Comparison of ENCODE assay signal across 14 mouse cellular contexts in the genomic region with DNA sequence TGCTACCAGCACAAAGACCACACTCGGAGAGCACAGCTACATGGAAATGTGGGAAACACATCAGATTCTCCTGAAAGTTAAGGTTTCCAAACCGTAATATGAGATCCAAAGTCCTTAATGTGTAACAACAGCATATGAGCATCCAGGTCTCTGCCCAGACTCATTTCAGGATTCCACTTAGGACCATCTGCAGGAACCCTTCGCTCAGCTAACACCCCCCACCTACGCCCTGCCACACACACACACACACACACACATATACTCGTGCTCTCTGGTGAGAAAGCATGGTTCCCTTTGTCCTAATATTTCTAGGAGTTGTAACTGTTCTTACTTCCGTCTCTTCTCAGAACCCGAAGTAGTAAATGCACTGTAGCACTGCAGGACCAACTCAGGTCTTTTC.
A peak's percentile ranks its signal among the peaks of the same experiment; 100 is the strongest.
DNase-seq lines count a peak whose midpoint lies in the region; ATAC-seq and TF ChIP-seq lines count a peak whose summit lies in the region.
"Had no signal": no experiment of that assay in that cellular context is flagged by ENCODE, and none has a peak within 500 bp of the region (broad histone marks: within the 10 kb centered on the region; RNA-seq: fewer than 3 reads in every experiment).

No protein-coding gene starts in this region.

- peaks cover 24 to 49% of the 10 kb centered on the region in 2 experiments for H3K4me1 ChIP-seq in heart, embryonic 14.5 days (ENCODE audit: control insufficient read depth in 2 of 2, insufficient read depth in 2 of 2, low read length in 2 of 2)
- H3K4me1 ChIP-seq in lung, embryonic 16.5 days (replicated peaks; ENCODE audit: control insufficient read depth, insufficient read depth, low read length): peaks cover 54% of the 10 kb centered on the region
- peaks cover 20% of the 10 kb centered on the region for H3K4me1 ChIP-seq in intestine, postnatal 0 days (replicated peaks; ENCODE audit: control insufficient read depth, insufficient read depth, low read length)

- peak overlapping the region; percentile 35 to 67; a peak in 3 of 4 replicates for H3K27ac ChIP-seq in heart, embryonic 14.5 days (replicated peaks in 1 of 2; ENCODE audit: control insufficient read depth in 1 of 2, insufficient read depth in 1 of 2, low read depth in 2 of 2, low read length in 2 of 2)
- H3K27ac ChIP-seq in lung, embryonic 16.5 days (ENCODE audit: low read length): peak overlapping the region; percentile 17
- peak overlapping the region; percentile 75; the same call in 1 of the 2 replicates for H3K27ac ChIP-seq in intestine, postnatal 0 days (ENCODE audit: low read depth, low read length)
- no peak overlapping the region; the same call in 1 of the 2 replicates for H3K27ac ChIP-seq in layer of hippocampus, adult 2 months
- H3K27ac ChIP-seq: hindbrain, embryonic 12.5 days; midbrain, embryonic 15.5 days; neural tube, embryonic 15.5 days had no signal

- H3K36me3 ChIP-seq in heart, embryonic 14.5 days (ENCODE audit: control insufficient read depth, insufficient read depth, low read length): no peaks in the 10 kb centered on the region
- H3K36me3 ChIP-seq in lung, embryonic 16.5 days (ENCODE audit: control insufficient read depth, insufficient read depth, low read length): no peaks in the 10 kb centered on the region
- no peaks in the 10 kb centered on the region for H3K36me3 ChIP-seq in intestine, postnatal 0 days (ENCODE audit: control insufficient read depth, insufficient read depth)
- H3K36me3 ChIP-seq: hindbrain, embryonic 12.5 days; midbrain, embryonic 15.5 days; neural tube, embryonic 15.5 days had no signal

- no peak for TF ChIP-seq CTCF in intestine, postnatal 0 days (IDR thresholded peaks at IDR 0.05; ENCODE audit: low read depth)
- TF ChIP-seq CTCF in layer of hippocampus, adult 2 months (conservative IDR thresholded peaks at IDR 0.05): no peak

- 66% methylated on average over 7 of the region's 7 CpGs for WGBS in heart, embryonic 14.5 days
- 62% methylated on average over 7 of the region's 7 CpGs for WGBS in lung, embryonic 16.5 days
- WGBS in intestine, postnatal 0 days: 55% methylated on average over 7 of the region's 7 CpGs

- H3K9ac ChIP-seq in heart, embryonic 14.5 days (ENCODE audit: low read length): peak overlapping the region; percentile 46; the same call in 1 of the 2 replicates
- peak overlapping the region; percentile 8; the same call in 1 of the 2 replicates for H3K9ac ChIP-seq in lung, embryonic 16.5 days (ENCODE audit: low read length)
- H3K9ac ChIP-seq in intestine, postnatal 0 days (ENCODE audit: low read depth, low read length): no peak overlapping the region
- H3K9ac ChIP-seq: hindbrain, embryonic 12.5 days; midbrain, embryonic 15.5 days; neural tube, embryonic 15.5 days had no signal

- H3K4me3 ChIP-seq in heart, embryonic 14.5 days (ENCODE audit: control insufficient read depth in 1 of 2, insufficient read depth in 1 of 2, low read depth in 1 of 2, low read length in 2 of 2): no peak overlapping the region
- H3K4me3 ChIP-seq in lung, embryonic 16.5 days (ENCODE audit: low read length): no peak overlapping the region
- no peak overlapping the region for H3K4me3 ChIP-seq in intestine, postnatal 0 days (ENCODE audit: low read depth, low read length)
- no peak overlapping the region for H3K4me3 ChIP-seq in layer of hippocampus, adult 2 months
- H3K4me3 ChIP-seq: hindbrain, embryonic 12.5 days; midbrain, embryonic 15.5 days; neural tube, embryonic 15.5 days had no signal

- no peak for DNase-seq in heart, postnatal 4 days
- DNase-seq in lung, adult 18-20 months: no peak
- no peak for DNase-seq in testis, postnatal 14 days (ENCODE audit: low spot score)
- no peak for DNase-seq in layer of hippocampus, adult 2 months (ENCODE audit: low spot score in 2 of 2)
- DNase-seq: adrenal gland, adult 2 months; cerebellum, postnatal 25 days; lung, postnatal 36 days had no signal

- H3K4me2 ChIP-seq in heart, embryonic 14.5 days (ENCODE audit: low read length): peak overlapping the region; percentile 21; the same call in 1 of the 2 replicates
- H3K4me2 ChIP-seq in lung, embryonic 16.5 days (ENCODE audit: low read depth, low read length): no peak overlapping the region
- peak overlapping the region; percentile 47; the same call in 1 of the 2 replicates for H3K4me2 ChIP-seq in intestine, postnatal 0 days (replicated peaks; ENCODE audit: low read depth)
- H3K4me2 ChIP-seq: hindbrain, embryonic 12.5 days; midbrain, embryonic 15.5 days; neural tube, embryonic 15.5 days had no signal

- no peaks in the 10 kb centered on the region for H3K9me3 ChIP-seq in heart, embryonic 14.5 days (ENCODE audit: control insufficient read depth, low read length)
- H3K9me3 ChIP-seq in lung, embryonic 16.5 days (ENCODE audit: control insufficient read depth, low read length): no peaks in the 10 kb centered on the region
- no peaks in the 10 kb centered on the region for H3K9me3 ChIP-seq in intestine, postnatal 0 days (ENCODE audit: control insufficient read depth)
- H3K9me3 ChIP-seq: hindbrain, embryonic 12.5 days; midbrain, embryonic 15.5 days; neural tube, embryonic 15.5 days had no signal

- no peak for ATAC-seq in heart, embryonic 14.5 days (ENCODE audit: insufficient number of reproducible peaks, insufficient read depth, low FRiP score, low read depth)
- ATAC-seq in lung, embryonic 16.5 days (ENCODE audit: low read depth): no peak
- peak; percentile 13; the same call in 1 of the 2 replicates for ATAC-seq in intestine, postnatal 0 days
- ATAC-seq: midbrain, embryonic 15.5 days; Patski had no signal

- no peaks in the 10 kb centered on the region for H3K27me3 ChIP-seq in heart, embryonic 14.5 days (ENCODE audit: control insufficient read depth, insufficient read depth, low read length)
- no peaks in the 10 kb centered on the region for H3K27me3 ChIP-seq in lung, embryonic 16.5 days (ENCODE audit: control insufficient read depth, insufficient read depth, low read depth, low read length)
- H3K27me3 ChIP-seq in intestine, postnatal 0 days (replicated peaks; ENCODE audit: control insufficient read depth, insufficient read depth, low read length): no peaks in the 10 kb centered on the region
- H3K27me3 ChIP-seq: hindbrain, embryonic 12.5 days; midbrain, embryonic 15.5 days; neural tube, embryonic 15.5 days; Patski had no signal
